Mouse (Mus musculus): Measurements from ENCODE around the gene Gm11146.

Gene Gm11146

GRCm38 (mm10) chr16:77601994-77602393 lies at the start of gene Gm11146:
TSS of gene Gm11146 (minus strand) at chr16:77602094.
- no peak for DNase-seq (ENCODE audit: low read depth)

DNA sequence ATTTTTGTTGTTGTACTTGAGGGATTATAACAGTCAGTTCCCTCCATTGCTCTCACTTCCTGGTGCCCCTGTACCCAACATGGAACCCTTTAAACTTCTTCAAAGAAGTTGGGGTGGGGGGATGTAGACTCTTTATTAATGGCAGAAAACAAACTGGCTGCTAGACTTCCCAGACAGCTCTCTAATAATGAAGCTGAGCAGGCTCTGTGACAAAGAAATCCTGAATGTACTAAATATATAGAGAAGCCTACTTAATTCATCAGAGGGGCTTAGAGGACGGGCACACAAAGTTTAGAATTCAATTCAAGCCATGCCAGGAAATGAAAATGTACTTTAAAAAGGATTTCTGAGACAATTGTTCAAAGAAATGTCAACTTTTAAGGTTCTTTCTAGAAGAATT lies 48.7 kb upstream of the Gm11146 start:
- DNase-seq (ENCODE audit: low read depth) = no peak

DNA sequence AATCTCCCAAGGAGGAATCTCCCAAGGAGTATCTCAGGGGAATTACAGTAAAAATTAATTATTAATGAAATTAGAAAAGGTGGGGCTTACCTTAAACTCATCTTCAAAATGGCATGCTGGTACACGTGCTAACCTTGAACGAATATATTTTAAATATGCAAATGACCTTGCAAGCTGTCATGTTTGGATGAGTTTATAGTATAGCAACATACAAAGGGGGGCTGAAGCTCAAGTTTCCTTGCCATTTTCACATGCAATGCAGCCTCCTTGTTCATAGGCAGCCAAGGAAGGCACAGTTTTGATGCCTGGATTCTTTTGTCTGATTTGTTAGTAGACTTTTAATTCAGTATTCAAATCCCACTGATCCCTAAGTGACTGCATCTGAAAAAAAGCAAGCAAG lies 47.1 kb upstream of the Gm11146 start:
- DNase-seq (ENCODE audit: low read depth) = no peak

- no peak for DNase-seq (ENCODE audit: low read depth)
Observed at GRCm38 (mm10) chr16:77648181-77648580, 46.3 kb upstream of the Gm11146 start.

GRCm38 (mm10) chr16:77646146-77646545 lies 44.3 kb upstream of the Gm11146 start:
- no peak for DNase-seq (ENCODE audit: low read depth)

DNA sequence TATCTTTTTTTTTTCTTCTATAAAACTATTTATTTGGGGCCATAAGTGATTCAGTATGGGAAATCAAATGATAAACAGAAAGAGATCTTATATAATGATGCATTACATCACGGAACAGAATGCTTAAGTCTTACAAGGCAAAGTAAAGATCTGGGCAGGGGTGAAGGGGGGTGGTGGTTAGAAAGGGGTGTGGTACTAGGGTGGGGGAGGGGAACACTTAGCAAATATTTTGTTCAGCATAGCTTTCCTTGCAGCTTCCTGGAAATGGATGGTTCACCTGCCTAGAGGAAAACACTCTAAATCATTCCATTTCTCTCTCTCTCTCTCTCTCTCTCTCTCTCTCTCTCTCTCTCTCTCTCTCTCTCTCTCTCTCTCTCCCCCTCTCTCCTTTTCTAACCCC lies 43.1 kb upstream of the Gm11146 start:
- no peak for DNase-seq (ENCODE audit: low read depth)

DNA sequence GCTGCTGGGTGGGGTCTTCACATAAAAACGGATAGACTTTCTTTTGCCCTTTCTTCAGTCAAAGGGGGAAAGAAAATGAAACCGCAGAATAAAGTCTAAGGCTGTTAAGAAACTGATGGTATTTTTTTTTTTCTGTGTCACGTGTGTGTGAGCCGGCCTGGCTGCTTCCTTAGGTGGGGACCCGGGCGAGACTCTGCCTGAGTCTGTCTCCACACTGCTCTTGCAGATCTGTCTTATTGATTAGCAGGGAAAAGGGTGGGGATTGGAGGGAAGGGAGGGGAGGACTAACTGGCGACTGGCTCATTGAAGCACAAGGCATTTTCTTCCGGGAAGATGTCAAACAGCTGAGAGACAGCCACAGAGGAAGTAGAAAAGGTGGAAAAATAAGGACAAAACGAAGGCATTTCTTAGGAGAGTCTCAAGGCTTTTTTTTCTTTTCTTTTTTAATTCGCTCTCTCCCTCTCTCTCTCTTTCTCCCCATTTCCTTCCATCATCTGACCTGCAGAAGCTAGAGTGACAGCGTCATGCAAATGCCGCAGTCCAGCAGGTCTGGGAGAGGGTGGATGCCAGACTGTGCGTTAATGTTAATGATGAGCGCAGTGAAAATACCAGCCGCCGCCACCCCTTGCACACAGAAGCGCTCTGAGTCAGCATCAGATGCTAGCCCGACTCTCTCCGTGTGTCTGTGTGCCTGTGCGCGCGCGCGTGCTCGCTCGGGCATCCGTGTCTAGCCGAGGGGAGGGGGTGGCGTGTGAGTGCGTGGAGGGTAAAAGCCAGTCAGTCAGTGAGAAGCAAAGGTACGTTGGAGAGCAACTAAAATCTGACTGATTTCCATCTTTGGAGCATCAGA lies 42.2 kb upstream of the Gm11146 start:
- DNase-seq (ENCODE audit: low read depth) = peak; percentile 1

- no peak for DNase-seq (ENCODE audit: low read depth)
Observed at GRCm38 (mm10) chr16:77643036-77643870, 41.4 kb upstream of the Gm11146 start.

GRCm38 (mm10) chr16:77636497-77636896 lies 34.6 kb upstream of the Gm11146 start:
- no peak for DNase-seq (ENCODE audit: low read depth)

GRCm38 (mm10) chr16:77632315-77632881 lies 30.5 kb upstream of the Gm11146 start:
- DNase-seq (ENCODE audit: low read depth) = no peak

DNA sequence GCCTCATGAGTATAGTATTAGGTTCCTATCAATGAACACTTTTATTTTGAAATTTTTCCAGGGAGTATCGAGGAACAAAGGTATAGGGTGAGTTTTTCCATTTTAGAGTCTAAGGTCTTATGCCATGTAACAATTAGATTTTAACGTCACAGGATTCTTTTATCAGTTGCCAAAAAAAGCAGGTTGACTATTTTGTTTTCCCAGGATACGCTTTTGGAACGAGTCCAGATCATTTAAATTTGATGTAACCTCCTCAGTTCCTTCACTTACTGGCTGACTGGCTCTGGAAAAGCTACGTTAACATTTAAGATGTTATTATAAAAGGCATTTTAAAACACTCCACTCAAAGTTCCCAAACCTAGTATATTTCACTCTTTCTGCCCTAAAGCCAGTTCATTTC lies 20.8 kb upstream of the Gm11146 start:
- DNase-seq (ENCODE audit: low read depth) = no peak

DNA sequence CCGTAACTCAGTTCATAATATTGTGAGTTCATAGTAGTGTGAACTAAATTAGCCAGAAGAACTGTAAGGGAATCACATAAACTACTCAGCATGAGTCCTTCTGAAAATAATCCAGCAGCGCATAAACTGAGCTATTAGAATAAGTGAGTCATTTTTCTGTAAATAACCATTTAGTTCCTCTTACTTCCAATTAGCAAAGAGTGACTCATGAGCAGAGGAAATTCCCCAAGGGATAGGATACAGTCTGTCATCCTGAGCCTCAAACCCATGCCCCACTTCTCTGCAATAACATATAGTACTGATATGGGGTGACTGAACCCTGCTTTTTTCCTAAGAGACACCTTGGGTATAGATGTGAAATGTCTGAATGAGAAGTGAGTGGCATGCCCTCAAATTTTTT lies 687 bp upstream of the Gm11146 start:
- DNase-seq (ENCODE audit: low read depth) = no peak

- no peak for DNase-seq (ENCODE audit: low read depth)
Observed at GRCm38 (mm10) chr16:77598787-77599186, 3.1 kb downstream of the Gm11146 start.

DNA sequence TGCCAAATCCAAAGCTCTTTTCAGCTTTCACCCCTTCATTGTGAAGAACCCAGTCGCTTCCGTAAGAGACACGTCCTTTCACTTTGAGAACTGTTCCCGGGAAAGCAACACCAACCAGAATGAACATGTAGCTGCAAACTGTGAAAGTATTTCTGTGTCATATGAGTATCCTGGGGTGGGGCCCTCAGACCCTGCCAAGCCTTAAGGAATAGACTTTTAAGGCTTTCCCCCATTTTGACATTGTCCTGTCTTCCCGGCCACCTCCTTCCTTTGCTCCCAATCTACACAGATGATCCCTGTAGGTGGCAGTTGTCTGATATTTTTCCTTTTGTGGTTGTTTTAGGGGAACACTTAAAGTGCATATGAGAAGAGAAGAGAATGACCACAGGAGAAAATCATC lies 5.3 kb downstream of the Gm11146 start:
- DNase-seq (ENCODE audit: low read depth) = no peak

DNA sequence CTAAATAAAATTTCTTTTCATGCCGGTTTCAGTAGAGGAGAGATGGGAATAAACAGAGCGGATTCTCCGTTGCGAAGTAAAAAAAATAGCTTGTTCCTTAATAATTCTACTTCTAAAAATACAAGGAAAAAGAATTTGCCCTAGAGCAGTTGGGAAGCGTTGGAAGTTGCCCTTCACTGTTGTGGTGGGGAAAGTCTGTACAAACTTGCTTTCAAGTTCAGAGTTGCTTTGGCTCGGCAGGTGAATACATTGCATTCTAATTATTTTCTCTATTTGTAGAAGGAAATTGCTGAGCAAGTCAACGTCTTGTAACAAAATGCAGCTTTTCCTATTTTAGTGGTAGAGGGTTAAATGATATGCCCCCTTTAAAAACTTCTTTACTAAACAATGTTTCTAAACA lies 6.2 kb downstream of the Gm11146 start:
- DNase-seq (ENCODE audit: low read depth) = no peak

GRCm38 (mm10) chr16:77594553-77594952 lies 7.3 kb downstream of the Gm11146 start:
- no peak for DNase-seq (ENCODE audit: low read depth)

- no peak for DNase-seq (ENCODE audit: low read depth)
Observed at GRCm38 (mm10) chr16:77593828-77594421, 8.0 kb downstream of the Gm11146 start.

DNA sequence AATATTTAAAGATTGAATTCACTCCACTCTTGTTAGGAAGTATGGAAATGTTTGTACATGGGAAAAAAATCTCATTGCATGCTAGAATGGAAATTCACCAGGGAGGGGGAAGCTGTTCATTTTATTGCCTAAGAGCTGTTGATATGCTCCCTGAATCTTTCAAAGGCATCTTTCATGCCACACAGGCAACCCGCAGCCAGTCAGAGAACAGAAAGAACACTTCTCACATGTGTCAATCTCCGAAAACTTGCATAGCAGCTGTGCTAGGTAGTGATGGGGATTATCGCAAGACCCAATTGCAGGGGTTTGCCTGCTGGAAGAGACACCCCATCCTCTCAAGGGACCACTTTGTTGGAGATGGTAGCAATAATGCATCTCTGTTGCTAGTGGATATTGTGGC lies 8.9 kb downstream of the Gm11146 start:
- DNase-seq (ENCODE audit: low read depth) = no peak

- DNase-seq (ENCODE audit: low read depth) = no peak
Observed at GRCm38 (mm10) chr16:77573036-77573435, 28.9 kb downstream of the Gm11146 start.

DNA sequence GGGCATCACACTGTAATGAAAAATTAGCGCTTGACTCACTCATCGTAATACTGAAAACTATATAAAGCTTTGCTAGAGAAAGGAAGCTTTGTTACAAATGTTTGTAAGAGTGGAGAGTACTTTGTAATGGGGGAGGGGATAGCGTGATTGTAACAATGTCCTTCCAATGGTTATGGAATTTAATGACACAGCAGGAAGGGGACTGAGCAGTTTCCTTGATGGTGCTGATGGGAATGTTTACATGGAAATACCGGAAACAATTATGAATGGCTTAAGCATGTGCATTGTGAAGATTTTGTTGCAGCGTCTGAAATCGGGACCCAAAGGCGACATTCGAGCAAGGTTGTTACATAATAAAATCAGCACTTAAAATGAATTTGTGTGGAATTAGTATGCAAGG lies 32.4 kb downstream of the Gm11146 start:
- no peak for DNase-seq (ENCODE audit: low read depth)

DNA sequence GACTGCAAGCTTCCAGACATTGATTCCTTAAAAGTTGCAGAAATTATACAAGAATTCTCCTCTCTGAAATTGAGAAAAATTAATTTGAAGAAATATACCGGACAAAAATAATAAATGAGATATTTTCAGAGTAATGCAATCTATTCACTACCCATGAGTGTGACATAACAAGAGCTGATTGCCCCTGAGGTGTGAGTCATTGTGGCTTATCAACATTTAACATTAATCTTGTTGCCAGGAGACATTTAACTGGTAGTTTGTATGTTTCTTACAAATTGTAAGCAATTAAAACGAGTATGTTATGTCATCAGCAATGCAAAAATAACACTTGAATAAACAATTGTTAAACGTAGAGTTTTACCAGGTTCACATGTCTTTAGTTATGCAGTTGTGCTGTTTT lies 33.5 kb downstream of the Gm11146 start:
- DNase-seq (ENCODE audit: low read depth) = no peak

GRCm38 (mm10) chr16:77562852-77563251 lies 39.0 kb downstream of the Gm11146 start:
- DNase-seq (ENCODE audit: low read depth) = no peak

Data from induced T-regulatory cell, adult 2 months (primary cell).